Mouse (Mus musculus): Measurements from ENCODE around the gene Kcnip1.

Kcnip1 gene

GRCm38 (mm10) chr11:33990002-33990401 is 3.0 kb downstream of the Kcnip1 start:
- DNase-seq (ENCODE audit: extremely low read depth, low read depth, low spot score): no peak

GRCm38 (mm10) chr11:33986525-33986924 is 6.4 kb downstream of the Kcnip1 start:
- no peak for DNase-seq (ENCODE audit: extremely low read depth, low read depth, low spot score)

- no peak for DNase-seq (ENCODE audit: extremely low read depth, low read depth, low spot score)
These were observed 12.8 kb downstream of the Kcnip1 start for GRCm38 (mm10) chr11:33980146-33980545.

GRCm38 (mm10) chr11:33975121-33975520 is 17.8 kb downstream of the Kcnip1 start:
- DNase-seq (ENCODE audit: extremely low read depth, low read depth, low spot score): no peak

GRCm38 (mm10) chr11:33974341-33975040 is 18.5 kb downstream of the Kcnip1 start:
- no peak for DNase-seq (ENCODE audit: extremely low read depth, low read depth, low spot score)

- DNase-seq (ENCODE audit: extremely low read depth, low read depth, low spot score): no peak
These were observed 20.8 kb downstream of the Kcnip1 start for GRCm38 (mm10) chr11:33972114-33972513.

- no peak for DNase-seq (ENCODE audit: extremely low read depth, low read depth, low spot score)
These were observed 23.8 kb downstream of the Kcnip1 start for GRCm38 (mm10) chr11:33969199-33969598.

- DNase-seq (ENCODE audit: extremely low read depth, low read depth, low spot score): no peak
These were observed 25.2 kb downstream of the Kcnip1 start for GRCm38 (mm10) chr11:33967708-33968107.

GRCm38 (mm10) chr11:33965380-33965779 is 27.6 kb downstream of the Kcnip1 start:
- DNase-seq (ENCODE audit: extremely low read depth, low read depth, low spot score): no peak

- no peak for DNase-seq (ENCODE audit: extremely low read depth, low read depth, low spot score)
These were observed 30.1 kb downstream of the Kcnip1 start, which contains the start of gene Kcnmb1 for GRCm38 (mm10) chr11:33962688-33963407. Gene Kcnmb1 (plus strand): TSS chr11:33963013.

GRCm38 (mm10) chr11:33962178-33962577 is 30.8 kb downstream of the Kcnip1 start:
- DNase-seq (ENCODE audit: extremely low read depth, low read depth, low spot score): no peak

GRCm38 (mm10) chr11:33958713-33959112 is 34.2 kb downstream of the Kcnip1 start:
- no peak for DNase-seq (ENCODE audit: extremely low read depth, low read depth, low spot score)

- DNase-seq (ENCODE audit: extremely low read depth, low read depth, low spot score): no peak
These were observed 35.4 kb downstream of the Kcnip1 start for GRCm38 (mm10) chr11:33957595-33957994.

- DNase-seq (ENCODE audit: extremely low read depth, low read depth, low spot score): no peak
These were observed 36.3 kb downstream of the Kcnip1 start for GRCm38 (mm10) chr11:33956623-33957022.

- no peak for DNase-seq (ENCODE audit: extremely low read depth, low read depth, low spot score)
These were observed 37.0 kb downstream of the Kcnip1 start for GRCm38 (mm10) chr11:33955982-33956381.

- no peak for DNase-seq (ENCODE audit: extremely low read depth, low read depth, low spot score)
These were observed 41.0 kb downstream of the Kcnip1 start for GRCm38 (mm10) chr11:33951684-33952625.

- DNase-seq (ENCODE audit: extremely low read depth, low read depth, low spot score): no peak
These were observed 41.8 kb downstream of the Kcnip1 start for GRCm38 (mm10) chr11:33951155-33951554.

- no peak for DNase-seq (ENCODE audit: extremely low read depth, low read depth, low spot score)
These were observed 46.5 kb downstream of the Kcnip1 start for GRCm38 (mm10) chr11:33946501-33946900.

- DNase-seq (ENCODE audit: extremely low read depth, low read depth, low spot score): no peak
These were observed 48.1 kb downstream of the Kcnip1 start for GRCm38 (mm10) chr11:33944786-33945328.

GRCm38 (mm10) chr11:33944067-33944785 is 48.7 kb downstream of the Kcnip1 start:
- no peak for DNase-seq (ENCODE audit: extremely low read depth, low read depth, low spot score)
